Mouse (Mus musculus) heart, embryonic 14.5 days (tissue): ENCODE measurements around the gene Gnl1. TPM values are rescaled to one million over a fixed set of nuclear protein-coding genes. Genes with fewer than 3 reads are reported as not detected.
A peak's percentile ranks its signal among the peaks of the same experiment; 100 is the strongest.
"Not testable (repeated sequence)": the region's sequence is repeated elsewhere in the genome, so short reads cannot be mapped to it uniquely, and the experiment has no call there.

Source experiments
- ATAC-seq: fragments of 200-750 bp; cut with Nextera tagmentation; 2 replicates; pipeline ENCODE4 v1.8.0; 2017; ENCODE audit warnings: low read depth, moderate TSS enrichment; ENCODE audit not compliant: insufficient number of reproducible peaks, insufficient read depth, low FRiP score
- H3K27ac ChIP-seq, 2 experiments: fragments of 200-500 bp in 1 of 2; fragments of 300-500 bp in 1 of 2; sonication (generic) in 1 of 2; replicated peaks in 1 of 2; 2 replicates each; pipeline ENCODE4 v1.5.1; 2012 to 2014; ENCODE audit warnings: low read depth in 2 of 2, low read length in 2 of 2, control low read depth in 1 of 2, mild to moderate bottlenecking in 1 of 2, mixed read lengths in 1 of 2; ENCODE audit not compliant: control insufficient read depth in 1 of 2, insufficient read depth in 1 of 2
- H3K27me3 ChIP-seq: fragments of 300-500 bp; sonication (generic); 2 replicates; pipeline ENCODE4 v1.6.1; 2014; ENCODE audit warnings: mild to moderate bottlenecking, low read length, control low read depth; ENCODE audit not compliant: control insufficient read depth, insufficient read depth
- H3K36me3 ChIP-seq: fragments of 300-500 bp; sonication (generic); 2 replicates; pipeline ENCODE4 v1.6.1; 2014; ENCODE audit warnings: mild to moderate bottlenecking, control low read depth, low read length, mixed read lengths; ENCODE audit not compliant: control insufficient read depth, insufficient read depth
- H3K4me1 ChIP-seq, 2 experiments: fragments of 200-500 bp in 1 of 2; fragments of 300-500 bp in 1 of 2; sonication (generic) in 1 of 2; 2 replicates each; pipeline ENCODE4 v1.6.1; 2012 to 2014; ENCODE audit warnings: low read length in 2 of 2, control low read depth in 1 of 2, mixed read lengths in 1 of 2; ENCODE audit not compliant: control insufficient read depth in 2 of 2, insufficient read depth in 2 of 2
- H3K4me2 ChIP-seq: fragments of 300-500 bp; sonication (generic); 2 replicates; pipeline ENCODE4 v1.6.1; 2014; ENCODE audit warnings: mild to moderate bottlenecking, low read length
- H3K4me3 ChIP-seq, 2 experiments: fragments of 200-500 bp in 1 of 2; fragments of 300-500 bp in 1 of 2; sonication (generic) in 1 of 2; 2 replicates each; pipeline ENCODE4 v1.5.1; 2012 to 2014; ENCODE audit warnings: low read length in 2 of 2, mild to moderate bottlenecking in 2 of 2, control low read depth in 1 of 2, low read depth in 1 of 2, moderate library complexity in 1 of 2; ENCODE audit not compliant: control insufficient read depth in 1 of 2, insufficient read depth in 1 of 2
- H3K9ac ChIP-seq: fragments of 300-500 bp; sonication (generic); 2 replicates; pipeline ENCODE4 v1.6.1; 2014; ENCODE audit warnings: mild to moderate bottlenecking, low read length
- H3K9me3 ChIP-seq: fragments of 300-500 bp; sonication (generic); 2 replicates; pipeline ENCODE4 v1.6.1; 2016; ENCODE audit warnings: low read length, control low read depth; ENCODE audit not compliant: control insufficient read depth
- WGBS: fragments of 180-500 bp; shearing (Covaris S2); extraction: QIAGEN DNeasy Blood & Tissue Kit; methylation state at CpG from one replicate; pipeline ENCODE4 v1.1.7; 2014; 5-methylcytosine and 5-hydroxymethylcytosine counted together
- microRNA counts: library from miRNA; unstranded; fragments of <30 nt; microRNA quantifications from one replicate; lab custom pipeline; 2016
- microRNA-seq: library from miRNA; unstranded; fragments of <30 nt; microRNA quantifications from one replicate; pipeline ENCODE4, GENCODE M21; 2016
- polyA plus RNA-seq: library from polyadenylated mRNA; unstranded; fragments of >200 nt; fragmentation: Nextera tagmentation; extraction: Ambion mirVana; gene quantifications from 2 replicates; pipeline ENCODE4 v1.2.1, GENCODE M21; 2014

Gene Gnl1
- polyA plus RNA-seq, 1 experiment from 2014 or later = 27.2 TPM

DNA sequence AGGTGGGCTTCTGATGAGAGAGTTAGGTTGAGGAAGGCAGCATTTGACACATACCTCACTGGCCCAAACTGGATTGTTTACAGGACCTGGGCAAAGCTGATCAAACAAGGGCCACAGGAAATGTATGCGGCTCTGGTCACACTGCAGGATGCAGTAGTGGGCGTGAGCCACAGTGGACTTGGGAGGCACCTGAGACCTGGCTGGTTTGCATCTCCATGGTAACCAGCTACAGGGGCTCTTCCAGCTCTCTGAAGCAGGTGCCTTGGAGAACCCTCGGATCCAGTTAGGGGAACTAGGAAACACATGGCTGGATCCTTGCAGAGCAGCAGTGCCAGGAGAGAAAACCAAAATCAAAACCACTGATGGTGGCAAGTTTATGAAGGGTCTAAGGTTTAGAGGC lies 54.9 kb downstream of the Gnl1 start:
- H3K27me3 ChIP-seq, H3K4me3 ChIP-seq, H3K4me2 ChIP-seq, ATAC-seq, H3K9ac ChIP-seq, H3K9me3 ChIP-seq, H3K36me3 ChIP-seq, H3K27ac ChIP-seq, H3K4me1 ChIP-seq: not testable (repeated sequence)
- 54% methylated on average over 3 of the region's 3 CpGs for WGBS

DNA sequence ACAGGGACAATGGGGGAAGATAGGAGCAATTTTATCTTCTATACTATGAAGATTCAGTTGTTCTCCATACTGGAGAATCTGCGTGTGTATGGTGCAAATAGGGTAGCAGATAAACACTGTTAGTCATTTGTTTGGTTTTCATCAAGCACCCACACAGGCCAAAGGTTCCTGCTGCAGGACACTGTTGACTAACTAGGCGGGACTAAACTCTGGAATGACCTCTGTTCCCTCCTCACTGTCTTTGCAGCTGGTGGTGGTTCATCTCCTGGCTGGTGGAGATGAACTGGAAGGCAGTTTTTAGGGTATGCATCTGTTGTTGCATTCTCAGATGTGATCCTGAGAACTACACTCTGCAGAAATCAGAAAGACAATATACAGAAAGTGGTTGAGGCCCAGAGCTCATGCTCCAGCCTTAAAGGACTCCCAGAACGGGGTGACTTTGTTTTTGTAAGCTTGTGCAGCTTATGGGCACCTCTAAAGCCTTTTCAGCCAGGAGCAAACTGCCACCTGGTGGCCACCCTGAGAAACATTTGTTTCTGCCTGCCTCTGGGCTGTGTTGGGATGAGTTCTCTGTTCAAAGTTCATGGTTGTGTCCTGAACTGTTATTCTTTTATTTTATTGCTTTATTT lies 55.5 kb downstream of the Gnl1 start:
- H3K4me3 ChIP-seq, ATAC-seq, H3K27ac ChIP-seq, H3K27me3 ChIP-seq, H3K4me2 ChIP-seq, H3K9me3 ChIP-seq, H3K9ac ChIP-seq, H3K4me1 ChIP-seq, H3K36me3 ChIP-seq: not testable (repeated sequence)
- WGBS = 26% methylated on average over 3 of the region's 3 CpGs

DNA sequence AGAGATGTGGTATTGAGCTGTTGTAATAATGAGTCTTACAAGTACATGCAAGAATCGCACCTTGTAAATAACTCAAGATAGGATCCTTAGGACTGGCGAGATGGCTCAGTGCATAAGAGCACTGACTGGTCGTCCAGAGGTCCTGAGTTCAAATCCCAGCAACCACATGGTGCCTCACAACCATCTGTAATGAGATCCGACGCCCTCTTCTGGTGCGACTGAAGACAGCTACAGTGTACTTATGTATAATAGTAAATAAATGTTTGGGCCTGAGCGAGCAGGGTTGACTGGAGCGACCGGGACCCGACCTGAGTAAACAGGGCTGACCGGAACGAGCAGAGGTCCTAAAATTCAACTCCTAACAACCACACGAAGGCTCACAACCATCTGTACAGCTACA lies 56.5 kb downstream of the Gnl1 start:
- H3K9me3 ChIP-seq, H3K27ac ChIP-seq, H3K27me3 ChIP-seq, H3K4me1 ChIP-seq, H3K36me3 ChIP-seq, H3K4me3 ChIP-seq, ATAC-seq, H3K9ac ChIP-seq, H3K4me2 ChIP-seq: not testable (repeated sequence)
- WGBS = 79% methylated on average over 13 of the region's 13 CpGs

MicroRNA genes within 50 kb of the gene (microRNA counts, 519-probe panel; counts per million panel counts)
- microRNA mmu-miR-877 (lab: Ali Mortazavi, UCI) = 322 counts per million, percentile 70 among the panel's probes with 10 or more counts

Small RNA genes within 50 kb of the gene (microRNA-seq; reads per million reads assigned to microRNA genes)
- gene Mir877 = 115 reads per million, percentile 53 among the genes with 10 or more reads in this experiment

Other genes with a start within 250 kb of the Gnl1 start
- 20.8 and 27.3 TPM in 2 replicates for gene Ier3, start 158.2 kb upstream of the Gnl1 start, polyA plus RNA-seq
- 86.8 and 93.7 TPM in 2 replicates for gene Flot1, start 156.6 kb upstream of the Gnl1 start, polyA plus RNA-seq
- gene Tubb5, start 141.5 kb upstream of the Gnl1 start, polyA plus RNA-seq = 673 and 698 TPM in 2 replicates
- 15.3 and 16.1 TPM in 2 replicates for gene Mdc1, start 138.3 kb upstream of the Gnl1 start, polyA plus RNA-seq
- gene Nrm, start 118.5 kb upstream of the Gnl1 start, polyA plus RNA-seq = 44.0 and 44.9 TPM in 2 replicates
- gene Ppp1r18, start 114.3 kb upstream of the Gnl1 start, polyA plus RNA-seq = 17.3 and 19.4 TPM in 2 replicates
- gene Dhx16, start 100.0 kb upstream of the Gnl1 start, polyA plus RNA-seq = 18.6 and 22.0 TPM in 2 replicates
- 28.7 and 28.9 TPM in 2 replicates for gene 2310061I04Rik, start 82.4 kb upstream of the Gnl1 start, polyA plus RNA-seq
- gene Atat1, start 69.8 kb upstream of the Gnl1 start, polyA plus RNA-seq = 52.5 and 53.1 TPM in 2 replicates
- 65.8 and 67.0 TPM in 2 replicates for gene Mrps18b, start 63.5 kb upstream of the Gnl1 start, polyA plus RNA-seq
- gene Ppp1r10, start 63.4 kb upstream of the Gnl1 start, polyA plus RNA-seq = 21.8 and 23.6 TPM in 2 replicates
- 57.0 and 58.3 TPM in 2 replicates for gene Abcf1, start 10.1 kb upstream of the Gnl1 start, polyA plus RNA-seq
- gene Prr3, start 385 bp downstream of the Gnl1 start, polyA plus RNA-seq = 10.9 and 11.2 TPM in 2 replicates
- gene H2-T24, start 40.7 kb downstream of the Gnl1 start, polyA plus RNA-seq = 2.6 and 2.7 TPM in 2 replicates
- gene H2-T23, start 53.0 kb downstream of the Gnl1 start, polyA plus RNA-seq = 4.2 and 4.4 TPM in 2 replicates
- 7.4 and 8.7 TPM in 2 replicates for gene H2-T22, start 62.9 kb downstream of the Gnl1 start, polyA plus RNA-seq
- gene Gm6034, start 63.1 kb downstream of the Gnl1 start, polyA plus RNA-seq = not detected in 2 replicates
- gene Gm11127, start 78.5 kb downstream of the Gnl1 start, polyA plus RNA-seq = not detected in 2 replicates
- gene Gm19684, start 141.8 kb downstream of the Gnl1 start, polyA plus RNA-seq = not detected in 2 replicates
- not detected in 2 replicates for gene Gm7030, start 149.6 kb downstream of the Gnl1 start, polyA plus RNA-seq
- gene Gm8909, start 188.7 kb downstream of the Gnl1 start, polyA plus RNA-seq = not detected in 2 replicates
- gene H2-T3, start 210.4 kb downstream of the Gnl1 start, polyA plus RNA-seq = not detected in 2 replicates